Mouse (Mus musculus) inflammation-experienced regulatory T-cells, adult 6 months (primary cell): ENCODE data around the gene Efcab3. TPM values are rescaled to one million over a fixed set of nuclear protein-coding genes. Genes with fewer than 3 reads are reported as not detected.
"Not testable (repeated sequence)": the region's sequence is repeated elsewhere in the genome, so short reads cannot be mapped to it uniquely, and the experiment has no call there.

ENCODE experiments used
- ATAC-seq: one replicate; pipeline ENCODE4 v1.8.0; 2017
- polyA plus RNA-seq, 3 experiments: library from polyadenylated mRNA; unstranded; fragments of 100-300 nt; shearing (Covaris generic); gene quantifications; one replicate each; pipeline ENCODE4 v1.2.1; 2017

Gene Efcab3
- not detected for polyA plus RNA-seq

GRCm38 (mm10) chr11:105063292-105063691, at the start of gene Efcab3:
Gene Efcab3 (plus strand): TSS chr11:105063592.
- no peak for ATAC-seq

- ATAC-seq = no peak
Observed at GRCm38 (mm10) chr11:105021071-105021470, 42.3 kb upstream of the Efcab3 start.

- ATAC-seq = no peak
Observed at GRCm38 (mm10) chr11:105028744-105029348, 34.5 kb upstream of the Efcab3 start.

- no peak for ATAC-seq
Observed at GRCm38 (mm10) chr11:105029525-105029924, 33.9 kb upstream of the Efcab3 start.

- ATAC-seq = no peak
Observed at GRCm38 (mm10) chr11:105030229-105030628, 33.2 kb upstream of the Efcab3 start.

GRCm38 (mm10) chr11:105031103-105031502, 32.3 kb upstream of the Efcab3 start:
- ATAC-seq = no peak

GRCm38 (mm10) chr11:105035081-105035480, 28.3 kb upstream of the Efcab3 start:
- no peak for ATAC-seq

GRCm38 (mm10) chr11:105112448-105112847, 49.1 kb downstream of the Efcab3 start:
- ATAC-seq = not testable (repeated sequence)

GRCm38 (mm10) chr11:105117814-105118213, 54.4 kb downstream of the Efcab3 start:
- no peak for ATAC-seq

- ATAC-seq = no peak
Observed at GRCm38 (mm10) chr11:105120551-105121061, 57.2 kb downstream of the Efcab3 start.

- ATAC-seq = not testable (repeated sequence)
Observed at GRCm38 (mm10) chr11:105121792-105122191, 58.4 kb downstream of the Efcab3 start.

- ATAC-seq = no peak
Observed at GRCm38 (mm10) chr11:105123986-105124385, 60.6 kb downstream of the Efcab3 start.

GRCm38 (mm10) chr11:105125735-105126519, 62.5 kb downstream of the Efcab3 start, which contains the start of gene Mettl2:
Gene Mettl2 (plus strand): TSS chr11:105126425.
- peak; percentile 86 for ATAC-seq

GRCm38 (mm10) chr11:105126520-105127029, 63.2 kb downstream of the Efcab3 start:
- ATAC-seq = peak; percentile 20

GRCm38 (mm10) chr11:105135692-105136091, 72.3 kb downstream of the Efcab3 start:
- no peak for ATAC-seq

GRCm38 (mm10) chr11:105137255-105137654, 73.9 kb downstream of the Efcab3 start:
- not testable (repeated sequence) for ATAC-seq

- ATAC-seq = not testable (repeated sequence)
Observed at GRCm38 (mm10) chr11:105140512-105140911, 77.1 kb downstream of the Efcab3 start.

GRCm38 (mm10) chr11:105141115-105141514, 77.7 kb downstream of the Efcab3 start:
- no peak for ATAC-seq

GRCm38 (mm10) chr11:105143564-105143963, 80.2 kb downstream of the Efcab3 start:
- ATAC-seq = no peak

GRCm38 (mm10) chr11:105144084-105144483, 80.7 kb downstream of the Efcab3 start:
- ATAC-seq = no peak

- ATAC-seq = no peak
Observed at GRCm38 (mm10) chr11:105144508-105145210, 81.3 kb downstream of the Efcab3 start.

GRCm38 (mm10) chr11:105145211-105145610, 81.8 kb downstream of the Efcab3 start:
- ATAC-seq = no peak

- no peak for ATAC-seq
Observed at GRCm38 (mm10) chr11:105146593-105146992, 83.2 kb downstream of the Efcab3 start, which contains the start of gene Gm10842. Gene Gm10842 (plus strand): TSS chr11:105146893.
